Mouse (Mus musculus): ENCODE data around the gene Fam126b.
A peak's percentile ranks its signal among the peaks of the same experiment; 100 is the strongest.
"Not testable (repeated sequence)": the region's sequence is repeated elsewhere in the genome, so short reads cannot be mapped to it uniquely, and the experiment has no call there.

The Fam126b gene

DNA sequence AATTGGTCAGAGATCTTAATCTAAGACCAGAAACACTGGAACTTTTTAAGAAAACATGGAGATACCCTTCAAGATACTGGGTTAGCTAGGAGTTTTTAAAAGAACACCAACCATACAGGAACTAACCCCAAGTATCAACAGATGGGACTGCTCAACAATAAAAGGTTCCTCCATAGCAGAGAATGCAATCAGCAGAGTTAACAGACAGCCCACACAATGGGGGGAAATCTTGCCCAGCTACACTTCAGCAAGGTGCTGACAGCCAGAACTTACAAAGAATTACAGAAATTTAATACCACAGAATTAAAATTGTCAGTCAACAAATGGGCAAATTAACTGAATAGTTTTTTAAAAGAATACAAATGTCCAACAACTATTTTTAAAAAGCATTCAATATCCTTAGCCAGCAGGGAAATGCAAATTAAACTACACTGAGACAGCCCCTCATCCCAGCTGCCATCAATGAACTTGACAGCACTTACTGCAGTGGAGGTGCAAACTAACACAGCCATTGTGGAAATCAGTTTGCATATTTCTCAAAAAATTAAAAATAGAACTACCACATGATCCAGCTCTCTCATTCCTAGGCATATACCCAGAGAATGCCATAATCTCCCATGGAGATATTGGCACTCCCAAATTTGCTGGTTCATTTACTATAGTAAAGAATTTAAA lies 17.5 kb downstream of the Fam126b start:
- no peak for DNase-seq (ENCODE audit: low spot score)

DNA sequence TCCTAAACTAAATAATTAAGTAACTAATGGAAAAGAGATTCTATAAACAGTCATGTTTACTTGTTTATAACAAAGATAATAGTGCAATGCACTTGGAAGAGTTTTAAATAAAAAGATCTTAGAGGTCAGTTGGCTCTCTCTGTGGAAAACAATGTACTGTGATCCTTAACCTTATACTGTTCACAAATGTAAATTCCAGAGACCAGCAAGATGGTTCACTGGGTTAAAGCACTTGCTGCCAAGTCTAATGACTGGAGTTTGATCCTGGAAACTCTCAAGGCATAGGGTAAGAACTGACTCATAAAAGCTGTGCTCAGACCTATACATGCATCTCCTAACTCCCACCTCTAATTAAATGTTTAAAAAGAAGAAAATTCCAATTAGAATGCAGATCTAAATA lies 19.5 kb downstream of the Fam126b start:
- DNase-seq (ENCODE audit: low spot score) = no peak

- no peak for DNase-seq (ENCODE audit: low spot score)
Observed at GRCm38 (mm10) chr1:58564981-58565380, 21.1 kb downstream of the Fam126b start.

DNA sequence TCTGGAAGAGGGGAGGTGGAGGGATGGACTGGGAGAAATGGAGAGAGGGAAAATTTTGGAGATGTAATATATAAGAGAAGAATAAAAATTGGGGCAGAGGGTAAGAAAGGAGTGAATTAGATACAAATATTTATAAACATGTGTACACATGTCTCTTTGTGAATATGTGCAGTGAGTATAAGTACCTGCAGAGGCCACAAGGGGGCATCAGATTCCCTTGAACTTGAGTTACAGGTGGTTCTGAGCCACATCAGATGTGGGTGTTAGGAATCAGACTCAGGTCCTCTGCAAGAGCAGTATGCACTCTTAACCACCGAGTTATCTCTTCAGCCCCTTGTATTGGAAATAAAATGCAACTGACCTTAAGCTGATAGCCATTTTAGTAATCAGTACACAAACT lies 23.7 kb downstream of the Fam126b start:
- peak; percentile 8 for DNase-seq (ENCODE audit: low spot score)

GRCm38 (mm10) chr1:58560370-58560769 lies 25.8 kb downstream of the Fam126b start:
- DNase-seq (ENCODE audit: low spot score) = not testable (repeated sequence)

- no peak for DNase-seq (ENCODE audit: low spot score)
Observed at GRCm38 (mm10) chr1:58541386-58541785, 44.7 kb downstream of the Fam126b start.

DNA sequence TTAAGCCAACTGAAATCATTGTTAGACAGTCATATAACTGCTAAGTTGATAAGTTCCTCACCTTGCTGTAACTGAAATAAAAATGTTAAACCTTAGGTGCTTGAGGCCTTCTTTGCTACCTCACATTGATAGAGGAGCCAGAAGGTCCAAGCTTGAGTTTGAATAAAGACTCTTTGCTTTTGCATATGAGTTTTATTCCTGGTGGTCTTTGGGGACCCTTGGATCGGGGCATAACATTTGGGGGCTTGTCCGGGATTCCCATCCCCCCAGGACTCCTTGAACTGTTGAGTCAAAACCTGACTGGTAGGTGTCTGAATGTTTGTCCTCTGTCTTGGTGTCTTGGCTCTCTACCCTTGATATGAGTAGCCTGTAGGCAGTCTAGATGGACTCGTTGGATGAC lies 78.9 kb downstream of the Fam126b start:
- no peak for DNase-seq (ENCODE audit: low spot score)

DNA sequence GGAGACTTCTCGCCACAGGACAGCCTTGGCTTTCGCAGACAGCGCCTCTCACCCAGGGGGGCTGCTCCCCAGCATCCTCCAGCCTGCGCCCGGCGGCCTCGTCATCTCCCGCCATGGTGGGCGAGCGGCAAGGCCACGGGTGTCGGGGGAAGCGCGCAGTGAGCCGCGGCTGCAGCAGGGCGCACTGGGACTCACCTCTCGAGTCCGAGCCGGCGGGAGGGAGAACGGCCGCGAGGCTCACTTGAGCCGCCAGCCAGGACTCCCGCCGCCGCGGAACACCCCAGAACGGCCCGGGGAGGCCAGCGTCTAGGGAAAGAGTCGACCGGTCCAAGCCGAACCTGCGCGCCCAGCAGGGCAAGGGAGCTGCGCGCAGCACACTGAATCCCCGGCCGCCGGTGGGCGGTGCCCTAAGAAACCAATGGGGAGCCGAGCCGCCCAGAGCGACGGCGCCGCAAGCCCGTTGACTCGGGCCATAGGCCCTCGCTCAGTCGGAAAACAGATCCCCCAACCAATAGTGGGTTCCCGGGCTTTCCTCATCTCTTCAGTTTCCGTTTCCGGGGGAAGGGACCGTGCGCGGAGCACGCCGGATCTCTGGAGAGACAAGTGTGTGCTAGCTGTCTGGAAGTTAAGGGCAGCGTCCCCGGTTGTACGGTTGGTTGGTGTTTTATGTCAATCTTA lies 81.4 kb downstream of the Fam126b start, which contains the start of gene Orc2:
TSS of gene Orc2 (minus strand) at position 533 of the 678 bp plus-strand sequence.
- peak; percentile 88 for DNase-seq (ENCODE audit: low spot score)

- no peak for DNase-seq (ENCODE audit: low spot score)
Observed at GRCm38 (mm10) chr1:58503793-58504370, 82.2 kb downstream of the Fam126b start.

DNA sequence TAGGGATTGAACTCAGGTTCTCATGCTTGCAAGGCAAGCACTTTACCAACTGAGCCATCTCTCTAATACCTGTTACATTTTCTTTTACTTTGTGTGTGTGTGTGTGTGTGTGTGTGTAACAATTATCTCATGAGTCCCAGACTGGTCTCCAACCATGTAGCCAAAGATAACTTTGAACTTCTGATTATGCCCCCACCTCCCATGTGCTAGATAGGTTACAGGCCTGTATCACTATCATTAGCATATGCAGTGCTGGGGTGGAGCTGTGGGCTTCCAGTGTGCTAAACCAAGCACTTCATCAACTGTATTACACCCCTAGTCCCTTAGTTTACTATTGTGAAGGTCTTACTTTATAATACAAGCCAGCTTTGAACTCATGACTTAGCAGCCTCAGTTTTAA lies 83.0 kb downstream of the Fam126b start:
- DNase-seq (ENCODE audit: low spot score) = no peak

DNA sequence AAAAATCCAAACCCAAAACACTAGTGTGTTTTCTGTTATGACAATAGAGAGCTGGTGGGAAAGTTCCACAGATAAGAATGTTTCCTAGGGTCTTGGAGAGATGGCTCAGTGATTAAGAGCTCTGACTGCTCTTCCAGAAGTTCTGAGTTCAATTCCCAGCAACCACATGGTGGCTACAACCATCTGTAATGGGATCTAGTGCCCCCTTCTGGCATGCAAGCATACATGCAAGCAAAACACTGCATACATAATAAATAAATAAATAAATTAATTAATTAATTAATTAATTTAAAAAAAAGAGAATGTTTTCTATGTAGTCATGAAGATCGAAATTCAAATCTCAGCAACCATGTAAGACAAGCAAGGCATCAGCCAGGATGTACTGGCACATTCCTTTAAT lies 87.4 kb downstream of the Fam126b start:
- no peak for DNase-seq (ENCODE audit: low spot score)

DNA sequence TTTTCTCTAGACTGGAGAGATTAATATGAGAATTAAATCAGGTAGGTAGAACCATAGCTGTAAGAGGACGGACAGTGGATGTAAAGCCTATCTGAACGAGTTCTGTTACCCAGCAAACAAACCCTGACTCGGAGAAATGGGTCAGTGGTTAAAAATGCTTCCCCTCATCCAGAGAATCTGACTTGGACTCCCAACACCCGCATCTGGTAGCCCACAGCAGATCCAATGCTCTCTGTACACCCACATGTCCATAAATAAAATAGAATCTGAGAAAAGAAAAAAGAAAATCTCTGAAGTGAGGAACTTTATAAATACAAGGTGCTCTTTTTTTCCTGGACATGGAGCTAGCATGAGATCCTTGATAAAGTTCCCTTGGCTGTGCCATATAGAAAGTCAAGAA lies 88.4 kb downstream of the Fam126b start:
- DNase-seq (ENCODE audit: low spot score) = no peak

- DNase-seq (ENCODE audit: low spot score) = no peak
Observed at GRCm38 (mm10) chr1:58495603-58496002, 90.5 kb downstream of the Fam126b start.

DNA sequence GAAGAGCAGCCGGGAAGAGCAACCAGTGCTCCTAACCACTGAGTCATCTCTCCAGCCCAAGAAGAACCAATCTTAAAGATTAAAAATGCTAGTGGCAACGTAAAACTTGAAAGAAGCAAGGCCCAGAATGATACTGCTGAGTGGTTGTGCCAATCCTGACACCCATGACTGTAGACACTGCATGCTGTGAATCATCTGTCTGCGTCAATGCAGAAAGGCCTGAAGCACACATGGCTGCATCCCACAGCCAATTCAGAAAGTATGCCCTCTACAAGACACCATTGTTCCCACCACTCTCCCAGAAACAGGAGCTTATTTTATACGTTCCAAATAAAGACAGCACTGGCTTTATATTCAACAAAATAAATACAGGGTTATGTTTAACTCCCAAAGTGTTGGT lies 103.5 kb downstream of the Fam126b start:
- no peak for DNase-seq (ENCODE audit: low spot score)

DNA sequence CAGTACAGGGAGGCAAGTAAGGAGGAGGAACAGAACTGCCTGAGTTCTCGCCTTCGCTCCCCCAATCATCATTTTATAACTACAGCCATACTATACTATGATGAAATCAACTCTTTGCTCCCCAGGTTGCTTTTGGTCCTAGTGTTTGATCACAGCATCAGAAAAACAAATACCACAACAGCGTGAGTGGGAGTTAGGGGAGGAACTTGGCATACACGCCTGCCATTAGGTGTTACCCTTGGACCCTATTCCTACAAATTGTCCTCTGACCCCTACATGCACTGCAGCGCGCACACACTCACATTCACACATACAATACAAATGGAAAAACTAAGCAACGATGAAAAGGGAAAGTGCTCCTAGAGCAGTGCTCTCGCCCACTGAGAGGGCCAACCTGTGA lies 110.5 kb downstream of the Fam126b start:
- DNase-seq (ENCODE audit: low spot score) = no peak

Measured in ovary, postnatal 36 days (tissue).